8 mouse cellular contexts compared by ENCODE assay signal in genomic region chrX:48425280-48425679, GRCm38 (mm10). TPM values are rescaled to one million over a fixed set of nuclear protein-coding genes. Genes with fewer than 3 reads are reported as not detected.
DNase-seq lines count a peak whose midpoint lies in the region; ATAC-seq and TF ChIP-seq lines count a peak whose summit lies in the region.
"Had no signal": no experiment of that assay in that cellular context is flagged by ENCODE, and none has a peak within 500 bp of the region (broad histone marks: within the 10 kb centered on the region; RNA-seq: fewer than 3 reads in every experiment).

No protein-coding gene starts in this region.

- TF ChIP-seq EP300 in ES-Bruce4 (IDR thresholded peaks at IDR 0.05; ENCODE audit: insufficient read depth, low read depth, low read length), result no peak

- TF ChIP-seq POLR2A in ES-Bruce4 (IDR thresholded peaks at IDR 0.05; ENCODE audit: insufficient read depth, low read length) (no peak), myocyte (IDR thresholded peaks at IDR 0.05; ENCODE audit: insufficient read length, low read depth) (no peak)

- H3K27me3 ChIP-seq in ES-Bruce4 (ENCODE audit: control insufficient read depth, insufficient read depth, low read length, poor library complexity, severe bottlenecking) (no peaks in the 10 kb centered on the region), myocyte (ENCODE audit: control insufficient read depth, insufficient read depth, insufficient read length) (no peaks in the 10 kb centered on the region)
- H3K27me3 ChIP-seq in intestine, embryonic 16.5 days (replicated peaks; ENCODE audit: control insufficient read depth, insufficient read depth, low read length), result no peaks in the 10 kb centered on the region

- no peak overlapping the region for H3ac ChIP-seq in myocyte (ENCODE audit: control insufficient read depth, insufficient read length)

- H3K79me2 ChIP-seq in myocyte (ENCODE audit: control insufficient read depth, insufficient read depth), result peaks cover 20% of the 10 kb centered on the region

- H3K4me3 ChIP-seq in ES-Bruce4 (ENCODE audit: low read depth, low read length) (no peak overlapping the region), myocyte (no peak overlapping the region)
- H3K4me3 ChIP-seq in intestine, embryonic 16.5 days (ENCODE audit: low read length), result no peak overlapping the region

- peaks cover 2% of the 10 kb centered on the region for H3K4me1 ChIP-seq in ES-Bruce4 (ENCODE audit: control insufficient read depth, insufficient read depth, low read length)
- H3K4me1 ChIP-seq in intestine, embryonic 16.5 days (ENCODE audit: control insufficient read depth, insufficient read depth, low read length), result peaks cover 18% of the 10 kb centered on the region; the same call in 1 of the 2 replicates

- no peak overlapping the region for H3K9ac ChIP-seq in ES-Bruce4 (ENCODE audit: low read depth, poor library complexity, severe bottlenecking)
- no peak overlapping the region for H3K9ac ChIP-seq in intestine, embryonic 16.5 days (ENCODE audit: low read depth, low read length)

- H3K36me3 ChIP-seq in ES-Bruce4 (ENCODE audit: control insufficient read depth, insufficient read depth, low read length, poor library complexity, severe bottlenecking), result no peaks in the 10 kb centered on the region
- no peaks in the 10 kb centered on the region for H3K36me3 ChIP-seq in intestine, embryonic 16.5 days (ENCODE audit: control insufficient read depth, insufficient read depth, low read length)
- no peaks in the 10 kb centered on the region for H3K36me3 ChIP-seq in myocyte (ENCODE audit: control insufficient read depth, insufficient read depth)

- 52% methylated on average over 7 of the region's 7 CpGs for WGBS in intestine, embryonic 16.5 days

- 0 out of 2 replicates have a peak overlapping the region, but pooled peaks have one; percentile 25 for H3K27ac ChIP-seq in ES-Bruce4 (ENCODE audit: insufficient read depth, low read length)
- peak overlapping the region; percentile 46; the same call in 1 of the 2 replicates for H3K27ac ChIP-seq in intestine, embryonic 16.5 days (ENCODE audit: low read length)

- peak; percentile 19; the same call in 1 of the 2 replicates for ATAC-seq in intestine, embryonic 16.5 days
- ATAC-seq: hindbrain, embryonic 16.5 days had no signal

- peak overlapping the region; percentile 11; the same call in 1 of the 2 replicates for H3K4me2 ChIP-seq in intestine, embryonic 16.5 days (ENCODE audit: low read depth, low read length)
- H3K4me2 ChIP-seq in myocyte (ENCODE audit: low read depth), result peak overlapping the region; percentile 67

- no peak for TF ChIP-seq CTCF in ES-Bruce4 (IDR thresholded peaks at IDR 0.05; ENCODE audit: low read depth, low read length)

- H3K9me3 ChIP-seq in ES-Bruce4 (replicated peaks; ENCODE audit: control insufficient read depth, insufficient read depth, low read length, poor library complexity, severe bottlenecking), result no peaks in the 10 kb centered on the region
- no peaks in the 10 kb centered on the region for H3K9me3 ChIP-seq in intestine, embryonic 16.5 days (ENCODE audit: control insufficient read depth, low read length)

- peak; percentile 84 for DNase-seq in 416B (ENCODE audit: low read depth)
- no peak for DNase-seq in cerebellum, postnatal 36 days
- DNase-seq in frontal cortex, adult 2 months (ENCODE audit: extremely low spot score in 1 of 2, low spot score in 1 of 2), result no peak
- DNase-seq in layer of hippocampus, adult 18-20 months (ENCODE audit: low spot score in 2 of 2), result no peak

TF ChIP-seq in myocyte, 11 proteins besides CTCF, POLR2A, EP300 and RAD21:
- no peak for TF ChIP-seq REST (IDR thresholded peaks at IDR 0.05; ENCODE audit: insufficient read depth, insufficient read length)
- no peak for TF ChIP-seq POLR2AphosphoS2 (IDR thresholded peaks at IDR 0.05; ENCODE audit: insufficient read length, low read depth)
- TF ChIP-seq MAX (IDR thresholded peaks at IDR 0.05; ENCODE audit: low read depth), result no peak
- no peak for TF ChIP-seq E2F4 (IDR thresholded peaks at IDR 0.05; ENCODE audit: insufficient read depth)
- no peak for TF ChIP-seq TCF3 (IDR thresholded peaks at IDR 0.05; ENCODE audit: insufficient read length, low read depth)
- TF ChIP-seq MYOD1 (IDR thresholded peaks at IDR 0.05; ENCODE audit: control insufficient read depth in 1 of 3, insufficient read length in 2 of 3, low read depth in 2 of 3), result no peak
- TF ChIP-seq TCF12 (IDR thresholded peaks at IDR 0.05; ENCODE audit: insufficient read depth, poor library complexity, severe bottlenecking), result no peak
- no peak for TF ChIP-seq CEBPB (IDR thresholded peaks at IDR 0.05; ENCODE audit: insufficient read depth, poor library complexity, severe bottlenecking)
- no peak for TF ChIP-seq MYOG (IDR thresholded peaks at IDR 0.05; ENCODE audit: control insufficient read depth in 1 of 3, insufficient read depth in 1 of 3, insufficient read length in 2 of 3, low read depth in 2 of 3)
- no peak for TF ChIP-seq USF1 (IDR thresholded peaks at IDR 0.05; ENCODE audit: low read depth)
- TF ChIP-seq SRF (IDR thresholded peaks at IDR 0.05; ENCODE audit: control insufficient read depth, insufficient read length, low read depth), result no peak

RNA-seq across cellular contexts. Expression of gene Elf4, which starts 37.7 kb away (rescaled TPM):
- polyA plus RNA-seq in ES-Bruce4 (2011; ENCODE audit: insufficient read depth, insufficient read length, low read depth, missing spikeins) (5.6 and 6.1 TPM in 2 replicates), myocyte (2012; fragmentation: generic; extraction: Trizol) (7.0 TPM)
- polyA plus RNA-seq in intestine, embryonic 16.5 days (2015; fragmentation: Nextera tagmentation; extraction: Ambion mirVana), result 11.8 and 15.5 TPM in 2 replicates
- 0.84 and 1.0 TPM in 2 replicates for polyA plus RNA-seq in frontal cortex, adult 2 months (2012; rRNA removed)
- total RNA-seq in layer of hippocampus, adult 18-20 months (2021), result under 1 TPM; 0.89 to 0.99 TPM
